Mouse (Mus musculus) forebrain, embryonic 12.5 days (tissue): Measurements from ENCODE around the gene H2-T24. TPM values are rescaled to one million over a fixed set of nuclear protein-coding genes. Genes with fewer than 3 reads are reported as not detected.
"Not testable (repeated sequence)": the region's sequence is repeated elsewhere in the genome, so short reads cannot be mapped to it uniquely, and the experiment has no call there.

Source experiments
- ATAC-seq: fragments of 200-750 bp; cut with Nextera tagmentation; 2 replicates; pipeline ENCODE4 v1.8.0; 2017; ENCODE audit warnings: moderate TSS enrichment; ENCODE audit not compliant: low FRiP score
- H3K27ac ChIP-seq: fragments of 300-500 bp; sonication (generic); 2 replicates; pipeline ENCODE4 v1.5.1; 2016; ENCODE audit warnings: mild to moderate bottlenecking
- H3K27me3 ChIP-seq: fragments of 300-500 bp; sonication (generic); 2 replicates; pipeline ENCODE4 v1.6.1; 2016; ENCODE audit warnings: mild to moderate bottlenecking
- H3K36me3 ChIP-seq: fragments of 300-500 bp; sonication (generic); replicated peaks from 2 replicates; pipeline ENCODE4 v1.6.1; 2016; ENCODE audit warnings: mild to moderate bottlenecking
- H3K4me1 ChIP-seq: fragments of 300-500 bp; sonication (generic); 2 replicates; pipeline ENCODE4 v1.6.1; 2016
- H3K4me2 ChIP-seq: fragments of 300-500 bp; sonication (generic); 2 replicates; pipeline ENCODE4 v1.6.1; 2016; ENCODE audit warnings: mild to moderate bottlenecking, moderate library complexity
- H3K4me3 ChIP-seq: fragments of 300-500 bp; sonication (generic); replicated peaks from 2 replicates; pipeline ENCODE4 v1.5.1; 2016; ENCODE audit warnings: mild to moderate bottlenecking
- H3K9ac ChIP-seq: fragments of 300-500 bp; sonication (generic); 2 replicates; pipeline ENCODE4 v1.6.1; 2016; ENCODE audit warnings: mild to moderate bottlenecking
- H3K9me3 ChIP-seq: fragments of 300-500 bp; sonication (generic); 2 replicates; pipeline ENCODE4 v1.6.1; 2016
- WGBS: fragments of 180-500 bp; shearing (Covaris S2); methylation state at CpG from one replicate; pipeline ENCODE4 v1.1.7; 2016; 5-methylcytosine and 5-hydroxymethylcytosine counted together
- polyA plus RNA-seq: library from polyadenylated mRNA; unstranded; fragments of >200 nt; fragmentation: Nextera tagmentation; extraction: Ambion mirVana; gene quantifications from 2 replicates; pipeline ENCODE4 v1.2.1, GENCODE M21; 2016

H2-T24 gene
- polyA plus RNA-seq, 1 experiment from 2014 or later: 5.3 TPM

DNA sequence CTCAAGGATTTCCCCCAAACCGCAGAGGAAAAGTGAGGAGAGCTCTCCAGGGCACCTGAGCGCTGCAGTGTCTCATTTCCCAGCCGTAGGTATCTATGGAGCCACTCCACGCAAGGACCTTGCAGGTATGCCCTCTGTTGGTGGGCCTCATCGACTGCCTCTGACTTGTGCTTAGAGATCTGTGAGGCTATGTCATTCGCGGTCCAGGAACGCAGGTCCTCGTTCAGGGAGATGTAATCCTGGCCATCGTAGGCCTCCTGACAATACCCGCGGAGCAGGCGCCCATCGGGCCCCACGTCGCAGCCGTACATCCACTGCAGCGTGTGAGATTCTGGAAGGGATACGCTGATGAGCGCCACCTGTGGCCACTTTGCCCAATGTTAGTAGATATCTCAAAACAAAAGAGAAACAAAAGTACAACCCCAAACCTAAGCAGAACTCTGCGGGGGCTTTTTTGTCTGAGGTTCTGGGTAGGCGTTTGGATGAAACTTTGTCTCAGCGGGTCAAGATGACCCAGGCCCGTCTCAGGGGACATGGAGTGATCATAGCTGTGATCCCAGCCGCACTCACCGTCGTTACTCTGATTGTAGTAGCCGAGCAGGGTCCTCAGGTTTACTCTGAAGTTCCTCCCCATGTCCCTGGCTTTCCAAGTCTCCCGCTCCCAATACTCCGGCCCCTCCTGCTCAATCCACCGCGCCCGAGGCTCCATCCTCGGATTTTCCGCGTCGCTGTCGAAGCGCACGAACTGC lies 11.4 kb upstream of the H2-T24 start:
- not testable (repeated sequence) for H3K4me1 ChIP-seq, H3K36me3 ChIP-seq, H3K27ac ChIP-seq, H3K9me3 ChIP-seq
- Histone ChIP-seq H3K4me2 (peak overlapping the region; percentile 83), H3K27me3 (peaks cover 11% of the 10 kb centered on the region; the same call in 1 of the 2 replicates), H3K9ac (peak overlapping the region; percentile 65), H3K4me3 (peak overlapping the region; percentile 48)
- peak; percentile 51 for ATAC-seq
- WGBS: 2% methylated on average over 40 of the region's 40 CpGs

DNA sequence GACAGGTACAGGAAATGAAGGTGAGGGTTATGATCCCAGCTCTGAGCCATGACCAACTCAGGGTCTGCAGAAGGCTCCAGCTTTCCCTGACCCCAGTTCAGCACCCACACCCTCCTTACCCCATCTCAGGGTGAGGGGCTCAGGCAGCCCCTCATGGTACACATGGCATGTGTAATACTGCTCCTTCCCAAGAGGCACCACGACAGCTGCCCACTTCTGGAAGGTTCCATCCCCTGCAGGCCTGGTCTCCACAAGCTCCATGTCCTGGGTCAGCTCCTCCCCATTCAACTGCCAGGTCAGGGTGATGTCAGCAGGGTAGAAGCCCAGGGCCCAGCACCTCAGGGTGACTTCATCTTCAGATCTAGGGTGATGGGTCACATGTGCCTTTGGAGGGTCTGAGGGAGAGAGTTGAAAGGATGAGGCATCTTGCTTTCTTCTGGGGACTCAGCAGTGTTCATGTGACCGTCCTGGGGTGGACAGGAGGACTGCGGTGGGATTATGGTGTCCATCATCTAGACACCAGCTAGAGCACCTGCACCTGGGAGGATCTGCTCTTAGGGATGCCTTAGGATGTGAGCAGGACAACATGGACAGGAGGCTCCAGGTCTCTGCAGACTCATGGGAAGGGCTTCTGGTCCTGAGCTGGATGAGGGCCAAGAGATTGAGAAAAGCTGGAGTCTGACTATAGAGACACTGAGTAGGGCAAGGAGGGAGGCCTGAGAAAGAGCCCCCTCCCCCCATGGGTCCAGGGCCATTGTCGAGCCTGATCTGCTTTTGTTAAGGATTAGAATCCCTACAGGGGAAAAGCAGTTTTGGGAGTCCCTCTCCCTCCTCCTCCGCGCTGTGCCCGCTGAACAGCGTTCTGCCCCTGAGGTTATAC lies 10.6 kb upstream of the H2-T24 start:
- Histone ChIP-seq H3K27me3 (peaks cover 11% of the 10 kb centered on the region; the same call in 1 of the 2 replicates), H3K4me2 (peak overlapping the region; percentile 83), H3K4me3 (peak overlapping the region; percentile 48), H3K9ac (peak overlapping the region; percentile 40)
- not testable (repeated sequence) for H3K4me1 ChIP-seq, H3K27ac ChIP-seq, H3K9me3 ChIP-seq, ATAC-seq, H3K36me3 ChIP-seq
- WGBS: 42% methylated on average over 8 of the region's 8 CpGs

DNA sequence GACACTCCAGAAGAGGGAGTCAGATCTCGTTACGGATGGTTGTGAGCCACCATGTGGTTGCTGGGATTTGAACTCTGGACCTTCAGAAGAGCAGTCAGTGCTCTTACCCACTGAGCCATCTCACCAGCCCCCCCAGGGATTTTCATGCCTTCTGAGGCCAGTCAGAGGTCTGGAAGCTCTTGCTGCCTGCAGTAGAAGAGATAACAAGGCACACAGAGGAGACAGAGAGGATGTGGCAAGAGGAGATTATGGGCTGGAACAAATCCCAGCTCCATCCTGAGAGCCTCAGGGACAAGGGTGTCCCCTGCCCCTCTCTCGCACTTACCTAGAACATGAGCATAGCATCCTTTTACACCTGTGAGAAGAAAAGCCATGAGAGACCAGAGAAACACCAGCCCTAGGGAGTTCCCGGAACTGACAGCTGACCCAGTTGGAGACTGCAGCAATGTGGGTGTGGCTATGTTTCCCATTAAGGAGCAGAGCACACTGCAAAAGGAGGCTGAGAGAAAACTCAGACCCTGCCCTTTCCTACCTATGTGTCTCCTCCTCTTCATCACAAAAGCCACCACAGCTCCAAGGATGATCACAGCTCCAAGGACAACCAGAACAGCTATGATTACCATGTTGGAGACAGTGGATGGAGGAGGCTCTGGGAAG lies 9.8 kb upstream of the H2-T24 start:
- peaks cover 11% of the 10 kb centered on the region; the same call in 1 of the 2 replicates for H3K27me3 ChIP-seq
- not testable (repeated sequence) for H3K36me3 ChIP-seq, H3K4me1 ChIP-seq, H3K4me3 ChIP-seq, H3K9ac ChIP-seq, ATAC-seq, H3K27ac ChIP-seq, H3K9me3 ChIP-seq, H3K4me2 ChIP-seq
- WGBS: 90% methylated on average over 4 of the region's 4 CpGs

GRCm38 (mm10) chr17:36028879-36029619 lies 8.7 kb upstream of the H2-T24 start:
- Histone ChIP-seq H3K4me3 (no peak overlapping the region), H3K4me1 (peaks cover 4% of the 10 kb centered on the region), H3K36me3 (no peaks in the 10 kb centered on the region), H3K9me3 (no peaks in the 10 kb centered on the region), H3K27ac (no peak overlapping the region), H3K9ac (no peak overlapping the region), H3K27me3 (peaks cover 11% of the 10 kb centered on the region; the same call in 1 of the 2 replicates), H3K4me2 (no peak overlapping the region)
- ATAC-seq: no peak
- WGBS: 86% methylated on average over 7 of the region's 7 CpGs

DNA sequence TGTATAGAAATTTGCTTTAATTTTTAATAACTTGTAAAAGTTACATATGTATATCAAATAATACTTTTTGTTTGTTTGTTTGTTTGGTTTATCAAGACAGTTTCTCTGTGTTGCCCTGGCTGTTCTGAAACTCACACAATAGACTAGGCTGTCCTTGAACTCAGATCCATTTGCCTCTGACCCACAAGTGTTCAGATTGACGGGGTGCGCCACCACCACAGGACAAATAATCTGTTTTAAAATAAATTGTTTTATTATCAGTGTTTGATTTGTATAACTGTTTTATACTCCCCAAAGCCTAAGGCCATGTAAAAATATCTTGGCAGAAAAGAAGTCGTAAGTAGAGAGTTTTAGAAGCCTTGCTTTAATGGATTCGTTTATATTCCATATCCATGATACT lies 7.3 kb upstream of the H2-T24 start:
- Histone ChIP-seq H3K9ac (no peak overlapping the region), H3K9me3 (no peaks in the 10 kb centered on the region), H3K27me3 (peaks cover 10% of the 10 kb centered on the region; the same call in 1 of the 2 replicates), H3K27ac (no peak overlapping the region), H3K4me1 (peaks cover 4% of the 10 kb centered on the region), H3K4me3 (no peak overlapping the region), H3K36me3 (no peaks in the 10 kb centered on the region), H3K4me2 (no peak overlapping the region)
- WGBS: 95% methylated on average over 4 of the region's 4 CpGs
- no peak for ATAC-seq

DNA sequence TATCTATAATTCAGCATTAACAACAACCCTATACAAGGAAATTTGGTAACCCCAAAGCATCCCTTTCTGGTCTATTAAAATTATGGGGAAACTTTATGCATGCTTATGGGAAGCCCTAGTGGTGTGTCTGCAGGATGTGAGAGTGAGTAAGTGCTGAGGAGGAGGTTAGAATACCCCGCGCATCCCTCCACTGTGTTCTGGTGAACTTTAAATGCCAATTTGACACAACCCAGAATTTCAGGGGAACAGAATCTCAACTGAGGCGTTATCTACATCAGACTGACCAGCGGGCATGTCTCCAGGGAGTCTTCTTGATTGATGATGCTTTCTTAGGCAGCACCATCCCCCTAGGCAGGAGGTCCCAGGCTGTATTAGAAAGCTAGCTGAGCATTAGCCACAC lies 5.5 kb upstream of the H2-T24 start:
- Histone ChIP-seq H3K27me3 (no peaks in the 10 kb centered on the region), H3K4me3 (no peak overlapping the region), H3K4me2 (no peak overlapping the region), H3K9ac (no peak overlapping the region), H3K36me3 (no peaks in the 10 kb centered on the region), H3K4me1 (0 out of 2 replicates have a peak, but pooled peaks cover 3% of the 10 kb centered on the region), H3K27ac (no peak overlapping the region), H3K9me3 (no peaks in the 10 kb centered on the region)
- no peak for ATAC-seq
- WGBS: 87% methylated on average over 4 of the region's 4 CpGs

GRCm38 (mm10) chr17:36025197-36025596 lies 4.8 kb upstream of the H2-T24 start:
- Histone ChIP-seq H3K4me1 (0 out of 2 replicates have a peak, but pooled peaks cover 6% of the 10 kb centered on the region), H3K27me3 (no peaks in the 10 kb centered on the region), H3K9me3 (no peaks in the 10 kb centered on the region), H3K27ac (no peak overlapping the region), H3K36me3 (no peaks in the 10 kb centered on the region), H3K9ac (no peak overlapping the region), H3K4me2 (no peak overlapping the region), H3K4me3 (no peak overlapping the region)
- no peak for ATAC-seq
- 66% methylated on average over 5 of the region's 5 CpGs for WGBS

- WGBS: 68% methylated on average over 9 of the region's 9 CpGs
- H3K4me1 ChIP-seq: 0 out of 2 replicates have a peak, but pooled peaks cover 6% of the 10 kb centered on the region
- H3K27me3 ChIP-seq: no peaks in the 10 kb centered on the region
- no peak overlapping the region for H3K9ac ChIP-seq
- no peaks in the 10 kb centered on the region for H3K9me3 ChIP-seq
- ATAC-seq: no peak
- no peaks in the 10 kb centered on the region for H3K36me3 ChIP-seq
- H3K27ac ChIP-seq: no peak overlapping the region
- no peak overlapping the region for H3K4me3 ChIP-seq
- no peak overlapping the region for H3K4me2 ChIP-seq
Observed at GRCm38 (mm10) chr17:36023710-36024654, 3.6 kb upstream of the H2-T24 start.

- H3K4me1 ChIP-seq: 0 out of 2 replicates have a peak, but pooled peaks cover 6% of the 10 kb centered on the region
- WGBS: 91% methylated on average over 6 of the region's 6 CpGs
- ATAC-seq: no peak
- no peak overlapping the region for H3K27ac ChIP-seq
- H3K36me3 ChIP-seq: no peaks in the 10 kb centered on the region
- no peaks in the 10 kb centered on the region for H3K27me3 ChIP-seq
- no peak overlapping the region for H3K4me3 ChIP-seq
- no peaks in the 10 kb centered on the region for H3K9me3 ChIP-seq
- no peak overlapping the region for H3K9ac ChIP-seq
- H3K4me2 ChIP-seq: no peak overlapping the region
Observed at GRCm38 (mm10) chr17:36022922-36023321, 2.6 kb upstream of the H2-T24 start.

GRCm38 (mm10) chr17:36022098-36022497 lies 1.7 kb upstream of the H2-T24 start:
- H3K4me3 ChIP-seq: no peak overlapping the region
- no peak overlapping the region for H3K27ac ChIP-seq
- no peaks in the 10 kb centered on the region for H3K27me3 ChIP-seq
- 0 out of 2 replicates have a peak, but pooled peaks cover 6% of the 10 kb centered on the region for H3K4me1 ChIP-seq
- no peak for ATAC-seq
- H3K9ac ChIP-seq: no peak overlapping the region
- no peaks in the 10 kb centered on the region for H3K9me3 ChIP-seq
- no peaks in the 10 kb centered on the region for H3K36me3 ChIP-seq
- H3K4me2 ChIP-seq: no peak overlapping the region
- 95% methylated on average over 9 of the region's 9 CpGs for WGBS

GRCm38 (mm10) chr17:36021309-36021708 lies 949 bp upstream of the H2-T24 start:
- Histone ChIP-seq H3K4me1 (0 out of 2 replicates have a peak, but pooled peaks cover 6% of the 10 kb centered on the region), H3K36me3 (no peaks in the 10 kb centered on the region; the same call in 1 of the 2 replicates), H3K4me3 (no peak overlapping the region), H3K27ac (no peak overlapping the region), H3K27me3 (no peaks in the 10 kb centered on the region), H3K4me2 (no peak overlapping the region), H3K9ac (no peak overlapping the region), H3K9me3 (no peaks in the 10 kb centered on the region)
- ATAC-seq: no peak
- 93% methylated on average over 1 of the region's 1 CpGs for WGBS
